Mouse (Mus musculus) embryo, embryonic 10 days (tissue): ENCODE measurements around the gene Col5a1.

Source experiments
- DNase-seq: peaks from one replicate; pipeline ENCODE4 v3.0.0-alpha.2; 2015; ENCODE audit warnings: low spot score

Col5a1 gene

GRCm38 (mm10) chr2:28037505-28038390, 151.5 kb downstream of the Col5a1 start:
- DNase-seq = no peak

- no peak for DNase-seq
Observed at GRCm38 (mm10) chr2:28038391-28039096, 152.3 kb downstream of the Col5a1 start.

- no peak for DNase-seq
Observed at GRCm38 (mm10) chr2:28039647-28040325, 153.6 kb downstream of the Col5a1 start.

GRCm38 (mm10) chr2:28040466-28040865, 154.2 kb downstream of the Col5a1 start:
- no peak for DNase-seq

- DNase-seq = no peak
Observed at GRCm38 (mm10) chr2:28044920-28045598, 158.8 kb downstream of the Col5a1 start.

- DNase-seq = no peak
Observed at GRCm38 (mm10) chr2:28046311-28046710, 160.1 kb downstream of the Col5a1 start.

GRCm38 (mm10) chr2:28047092-28047491, 160.9 kb downstream of the Col5a1 start:
- DNase-seq = no peak

GRCm38 (mm10) chr2:28059922-28060321, 173.7 kb downstream of the Col5a1 start:
- no peak for DNase-seq

GRCm38 (mm10) chr2:28063711-28064338, 177.6 kb downstream of the Col5a1 start:
- no peak for DNase-seq

- DNase-seq = no peak
Observed at GRCm38 (mm10) chr2:28064339-28065080, 178.3 kb downstream of the Col5a1 start.

GRCm38 (mm10) chr2:28065081-28065651, 178.9 kb downstream of the Col5a1 start:
- no peak for DNase-seq

GRCm38 (mm10) chr2:28066686-28067085, 180.5 kb downstream of the Col5a1 start:
- DNase-seq = no peak

- DNase-seq = no peak
Observed at GRCm38 (mm10) chr2:28067175-28067574, 180.9 kb downstream of the Col5a1 start.

GRCm38 (mm10) chr2:28067821-28068536, 181.8 kb downstream of the Col5a1 start:
- no peak for DNase-seq

- no peak for DNase-seq
Observed at GRCm38 (mm10) chr2:28068537-28068878, 182.3 kb downstream of the Col5a1 start.

- no peak for DNase-seq
Observed at GRCm38 (mm10) chr2:28075616-28076187, 189.5 kb downstream of the Col5a1 start.

- DNase-seq = no peak
Observed at GRCm38 (mm10) chr2:28084768-28085167, 198.5 kb downstream of the Col5a1 start, which contains the start of gene Fcnb. Gene Fcnb (minus strand): TSS chr2:28084885.

- no peak for DNase-seq
Observed at GRCm38 (mm10) chr2:28086112-28086511, 199.9 kb downstream of the Col5a1 start.

- no peak for DNase-seq
Observed at GRCm38 (mm10) chr2:28089095-28089494, 202.9 kb downstream of the Col5a1 start.
